ENCODE assay signal across 20 mouse cellular contexts in the genomic region with DNA sequence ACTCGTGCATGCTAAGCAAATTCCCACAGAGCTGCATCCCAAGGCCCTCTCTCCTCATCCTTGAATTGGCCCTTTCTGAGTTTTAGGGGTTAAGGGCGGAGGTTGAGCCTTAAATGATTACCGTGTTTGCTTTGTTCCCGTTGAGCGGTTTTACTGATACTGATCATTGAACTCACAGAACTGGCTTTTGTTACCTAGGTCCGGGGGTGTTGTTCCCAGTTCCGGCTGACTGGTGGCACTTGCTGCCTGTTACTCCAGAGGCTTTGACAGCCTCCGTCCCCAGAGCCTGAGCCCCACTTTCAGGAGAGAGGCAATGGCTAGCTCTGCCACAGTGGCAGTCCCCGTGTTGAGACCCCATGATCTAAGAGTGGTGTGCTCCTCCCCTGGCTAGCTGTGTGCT. TPM values are rescaled to one million over a fixed set of nuclear protein-coding genes. Genes with fewer than 3 reads are reported as not detected.
DNase-seq lines count a peak whose midpoint lies in the region; ATAC-seq and TF ChIP-seq lines count a peak whose summit lies in the region.
"Had no signal": no experiment of that assay in that cellular context is flagged by ENCODE, and none has a peak within 500 bp of the region (broad histone marks: within the 10 kb centered on the region; RNA-seq: fewer than 3 reads in every experiment).

No protein-coding gene starts in this region.

- H3K4me3 ChIP-seq in heart, embryonic 12.5 days: no peak overlapping the region
- no peak overlapping the region for H3K4me3 ChIP-seq in kidney, embryonic 16.5 days (ENCODE audit: low read length)
- no peak overlapping the region for H3K4me3 ChIP-seq in lung, adult 2 months (replicated peaks; ENCODE audit: extremely low read depth, low read depth, low read length)
- H3K4me3 ChIP-seq: forebrain, embryonic 10.5 days; gastrocnemius, adult 2 months; hindbrain, embryonic 12.5 days; midbrain, embryonic 15.5 days had no signal

- peak; percentile 88 for DNase-seq in heart, adult 11 months
- no peak for DNase-seq in kidney, adult 11 months
- DNase-seq in urinary bladder, postnatal 14 days (ENCODE audit: low spot score): peak; percentile 65
- no peak for DNase-seq in urinary bladder, adult 2 months (ENCODE audit: low spot score)
- DNase-seq in left cerebral cortex, adult 9 months (ENCODE audit: low spot score in 2 of 2): no peak
- no peak for DNase-seq in lung, adult 2 months
- DNase-seq: cerebellum, adult 9-11 months; gastrocnemius, adult 2 months; kidney, adult 18-20 months; left cerebral cortex, postnatal 4 days; lung, adult 18-20 months; right cerebral cortex, postnatal 4 days; thymus, postnatal 25 days had no signal

- H3K9me3 ChIP-seq in heart, embryonic 12.5 days (replicated peaks): no peaks in the 10 kb centered on the region; the same call in 1 of the 2 replicates
- peaks cover 9% of the 10 kb centered on the region; the same call in 1 of the 2 replicates for H3K9me3 ChIP-seq in kidney, embryonic 16.5 days (ENCODE audit: low read length)
- H3K9me3 ChIP-seq: hindbrain, embryonic 12.5 days; midbrain, embryonic 15.5 days had no signal

- no peak overlapping the region for H3K27ac ChIP-seq in heart, embryonic 12.5 days (ENCODE audit: poor library complexity, severe bottlenecking)
- H3K27ac ChIP-seq in kidney, embryonic 16.5 days (ENCODE audit: low read length): peak overlapping the region; percentile 51; the same call in 1 of the 2 replicates
- H3K27ac ChIP-seq: forebrain, embryonic 10.5 days; gastrocnemius, adult 2 months; hindbrain, embryonic 12.5 days; macrophage; midbrain, embryonic 15.5 days had no signal

- no peak for TF ChIP-seq CTCF in lung, adult 2 months (IDR thresholded peaks at IDR 0.05; ENCODE audit: insufficient read depth, low read length)

- H3K4me2 ChIP-seq in heart, embryonic 12.5 days: no peak overlapping the region
- peak overlapping the region; percentile 26; the same call in 1 of the 2 replicates for H3K4me2 ChIP-seq in kidney, embryonic 16.5 days (replicated peaks; ENCODE audit: low read depth, low read length)
- H3K4me2 ChIP-seq: hindbrain, embryonic 12.5 days; midbrain, embryonic 15.5 days had no signal

- no peak for ATAC-seq in heart, embryonic 12.5 days (ENCODE audit: insufficient number of reproducible peaks, low FRiP score)
- peak; percentile 25; the same call in 1 of the 2 replicates for ATAC-seq in kidney, embryonic 16.5 days (ENCODE audit: low FRiP score, low TSS enrichment)
- ATAC-seq: CD4-positive, CD25-positive, alpha-beta regulatory T cell, adult 4 months; midbrain, embryonic 15.5 days had no signal

- no peak overlapping the region for H3K9ac ChIP-seq in heart, embryonic 12.5 days
- H3K9ac ChIP-seq in kidney, embryonic 16.5 days (replicated peaks; ENCODE audit: low read length): no peak overlapping the region
- H3K9ac ChIP-seq: hindbrain, embryonic 12.5 days; midbrain, embryonic 15.5 days had no signal

- TF ChIP-seq POLR2A in lung, adult 2 months (IDR thresholded peaks at IDR 0.05; ENCODE audit: borderline replicate concordance, extremely low read depth, low read depth, low read length): no peak

- H3K27me3 ChIP-seq in heart, embryonic 12.5 days (replicated peaks): no peaks in the 10 kb centered on the region
- no peaks in the 10 kb centered on the region for H3K27me3 ChIP-seq in kidney, embryonic 16.5 days (ENCODE audit: insufficient read depth, low read length)
- H3K27me3 ChIP-seq: hindbrain, embryonic 12.5 days; midbrain, embryonic 15.5 days had no signal

- H3K4me1 ChIP-seq in heart, embryonic 12.5 days (replicated peaks): peaks cover 31% of the 10 kb centered on the region
- peaks cover 46% of the 10 kb centered on the region for H3K4me1 ChIP-seq in kidney, embryonic 16.5 days (ENCODE audit: insufficient read depth, low read length)
- peaks cover 16% of the 10 kb centered on the region for H3K4me1 ChIP-seq in lung, adult 2 months (ENCODE audit: control insufficient read depth, insufficient read depth, low read length)

- H3K36me3 ChIP-seq in heart, embryonic 12.5 days: peaks cover 61% of the 10 kb centered on the region
- H3K36me3 ChIP-seq in kidney, embryonic 16.5 days (ENCODE audit: insufficient read depth, low read length): peaks cover 16% of the 10 kb centered on the region

- WGBS in heart, embryonic 12.5 days: 76% methylated on average over 9 of the region's 9 CpGs
- WGBS in kidney, embryonic 16.5 days: 31% methylated on average over 9 of the region's 9 CpGs
- 66% methylated on average over 9 of the region's 9 CpGs for WGBS in lung, adult 2 months

RNA-seq across cellular contexts. Expression of a gene that starts 2.5 kb away (rescaled TPM):
- 36.2 and 38.7 TPM in 2 replicates for polyA plus RNA-seq in heart, embryonic 12.5 days (2016; fragmentation: Nextera tagmentation; extraction: Ambion mirVana)
- 26.8 and 28.3 TPM in 2 replicates for polyA plus RNA-seq in kidney, embryonic 16.5 days (2015; fragmentation: Nextera tagmentation; extraction: Ambion mirVana)
- 67.4 and 75.0 TPM in 2 replicates for polyA plus RNA-seq in urinary bladder, adult 2 months (2012; rRNA removed)
- 233 and 359 TPM in 2 replicates for polyA plus RNA-seq in lung, adult 2 months (2012; rRNA removed)

RNA-seq across cellular contexts. Expression of a gene that starts 3.1 kb away (rescaled TPM):
- polyA plus RNA-seq in heart, embryonic 12.5 days (2016; fragmentation: Nextera tagmentation; extraction: Ambion mirVana): 115 and 121 TPM in 2 replicates
- 131 and 141 TPM in 2 replicates for polyA plus RNA-seq in kidney, embryonic 16.5 days (2015; fragmentation: Nextera tagmentation; extraction: Ambion mirVana)
- 152 and 155 TPM in 2 replicates for polyA plus RNA-seq in urinary bladder, adult 2 months (2012; rRNA removed)
- polyA plus RNA-seq in lung, adult 2 months (2012; rRNA removed): 86.3 and 93.3 TPM in 2 replicates

Comparison
In these comparisons a context has a peak if more than half of its experiments do, and no peak if none do; other contexts are left out.
1. DNase-seq: peak in heart, adult 11 months (single experiment) and urinary bladder, postnatal 14 days (single experiment); none in kidney, adult 11 months (single experiment), urinary bladder, adult 2 months (single experiment), left cerebral cortex, adult 9 months (0 of 2) and lung, adult 2 months (single experiment).